Mouse (Mus musculus): ENCODE data around the gene Otos.

GRCm38 (mm10) chr1:92683151-92683550, 34.5 kb upstream of the Otos start:
- TF ChIP-seq POLR2A (IDR thresholded peaks at IDR 0.05; ENCODE audit: low read depth, low read length): no peak
- no peak for TF ChIP-seq CTCF (IDR thresholded peaks at IDR 0.05; ENCODE audit: extremely low read depth, insufficient read depth, insufficient read length, insufficient replicate concordance)
